Mouse (Mus musculus): Measurements from ENCODE around the gene Tmem30c.

The Tmem30c gene

GRCm38 (mm10) chr16:57231089-57231936, 61.4 kb downstream of the Tmem30c start, which contains the start of gene Tbc1d23:
Gene Tbc1d23, minus strand, starts transcription at chr16:57231504.
- DNase-seq (ENCODE audit: low spot score), result peak; percentile 97

- DNase-seq (ENCODE audit: low spot score), result no peak
Measured at GRCm38 (mm10) chr16:57226444-57226843, 66.2 kb downstream of the Tmem30c start.

GRCm38 (mm10) chr16:57220361-57220760, 72.3 kb downstream of the Tmem30c start:
- DNase-seq (ENCODE audit: low spot score), result no peak
